Mouse (Mus musculus) midbrain, postnatal 0 days (tissue): Measurements from ENCODE around the gene Cntrl. TPM values are rescaled to one million over a fixed set of nuclear protein-coding genes. Genes with fewer than 3 reads are reported as not detected.

Experiments
- ATAC-seq: fragments of 200-750 bp; cut with Nextera tagmentation; 2 replicates; pipeline ENCODE4 v1.8.0; 2017; ENCODE audit warnings: moderate number of reproducible peaks, mild to moderate bottlenecking, moderate TSS enrichment, moderate library complexity; ENCODE audit not compliant: low FRiP score
- DNase-seq: peaks from one replicate; pipeline ENCODE4 v3.0.0-alpha.2; 2015; ENCODE audit warnings: low spot score
- H3K27ac ChIP-seq: fragments of 300-500 bp; sonication (generic); 2 replicates; pipeline ENCODE4 v1.5.1; 2014; ENCODE audit warnings: low read depth, mild to moderate bottlenecking, low read length, mixed read lengths
- H3K27me3 ChIP-seq: fragments of 300-500 bp; sonication (generic); 2 replicates; pipeline ENCODE4 v1.6.1; 2014; ENCODE audit warnings: low read length, control low read depth, mixed read lengths; ENCODE audit not compliant: insufficient read depth
- H3K36me3 ChIP-seq: fragments of 300-500 bp; sonication (generic); 2 replicates; pipeline ENCODE4 v1.6.1; 2014; ENCODE audit warnings: low read length, control low read depth, mixed read lengths; ENCODE audit not compliant: insufficient read depth
- H3K4me1 ChIP-seq: fragments of 300-500 bp; sonication (generic); 2 replicates; pipeline ENCODE4 v1.6.1; 2014; ENCODE audit warnings: mild to moderate bottlenecking, control low read depth, antibody characterized with exemption, low read length, mixed read lengths; ENCODE audit not compliant: insufficient read depth
- H3K4me2 ChIP-seq: fragments of 300-500 bp; sonication (generic); 2 replicates; pipeline ENCODE4 v1.6.1; 2014; ENCODE audit warnings: low read depth, mild to moderate bottlenecking, low read length, mixed read lengths; ENCODE audit not compliant: poor library complexity, severe bottlenecking
- H3K4me3 ChIP-seq: fragments of 300-500 bp; sonication (generic); 2 replicates; pipeline ENCODE4 v1.5.1; 2014; ENCODE audit warnings: low read depth, mild to moderate bottlenecking, low read length, moderate library complexity
- H3K9ac ChIP-seq: fragments of 300-500 bp; sonication (generic); replicated peaks from 2 replicates; pipeline ENCODE4 v1.6.1; 2014; ENCODE audit warnings: mild to moderate bottlenecking, low read length, moderate library complexity, mixed read lengths; ENCODE audit not compliant: poor library complexity, severe bottlenecking
- H3K9me3 ChIP-seq: fragments of 300-500 bp; sonication (generic); 2 replicates; pipeline ENCODE4 v1.6.1; 2016; ENCODE audit warnings: low read length, control low read depth
- CTCF ChIP-seq: IDR thresholded peaks from 2 replicates; pipeline ENCODE4 v1.5.1; 2016; ENCODE audit warnings: antibody characterized with exemption, mild to moderate bottlenecking
- WGBS: fragments of 180-500 bp; shearing (Covaris S2); extraction: QIAGEN DNeasy Blood & Tissue Kit; methylation state at CpG from one replicate; pipeline ENCODE4 v1.1.7; 2014; 5-methylcytosine and 5-hydroxymethylcytosine counted together
- polyA plus RNA-seq: library from polyadenylated mRNA; unstranded; fragments of >200 nt; fragmentation: Nextera tagmentation; extraction: Ambion mirVana; gene quantifications from 2 replicates; pipeline ENCODE4 v1.2.1, GENCODE M21; 2015
- total RNA-seq: library from RNA; depleted of rRNA; stranded (reverse); fragments of >200 nt; gene quantifications from 2 replicates; pipeline ENCODE4 v1.2.3, GENCODE M21; 2014; rRNA removed

Gene Cntrl
- total and polyA plus RNA-seq, 2 experiments from 2014 or later, result 7.0 to 8.2 TPM

DNA sequence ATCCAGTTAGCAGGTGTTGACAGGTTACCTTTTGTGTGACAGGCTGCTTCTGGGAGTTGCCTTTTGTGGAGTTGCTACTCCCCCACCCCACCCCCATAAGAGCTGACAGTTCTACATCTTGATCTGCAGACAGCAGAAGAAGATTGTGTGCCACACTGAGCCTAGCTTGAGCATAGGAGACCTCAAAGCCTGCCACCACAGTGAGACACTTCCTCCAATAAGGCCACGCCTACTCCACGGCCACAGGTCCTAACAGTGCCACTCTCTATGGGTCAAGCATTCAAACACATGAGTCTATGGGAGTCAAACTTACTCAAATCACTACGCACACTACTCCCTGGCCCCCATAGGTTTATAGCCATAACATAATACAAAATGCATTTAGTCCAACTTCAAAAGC lies 109.4 kb downstream of the Cntrl start:
- no peaks in the 10 kb centered on the region for H3K9me3 ChIP-seq
- WGBS, result 95% methylated on average over 3 of the region's 3 CpGs
- H3K27ac ChIP-seq, result no peak overlapping the region
- H3K4me1 ChIP-seq, result no peaks in the 10 kb centered on the region
- DNase-seq, result no peak
- TF ChIP-seq CTCF, result no peak
- no peak overlapping the region for H3K4me2 ChIP-seq
- H3K9ac ChIP-seq, result no peak overlapping the region
- no peak for ATAC-seq
- no peaks in the 10 kb centered on the region for H3K36me3 ChIP-seq
- no peak overlapping the region for H3K4me3 ChIP-seq
- H3K27me3 ChIP-seq, result no peaks in the 10 kb centered on the region

DNA sequence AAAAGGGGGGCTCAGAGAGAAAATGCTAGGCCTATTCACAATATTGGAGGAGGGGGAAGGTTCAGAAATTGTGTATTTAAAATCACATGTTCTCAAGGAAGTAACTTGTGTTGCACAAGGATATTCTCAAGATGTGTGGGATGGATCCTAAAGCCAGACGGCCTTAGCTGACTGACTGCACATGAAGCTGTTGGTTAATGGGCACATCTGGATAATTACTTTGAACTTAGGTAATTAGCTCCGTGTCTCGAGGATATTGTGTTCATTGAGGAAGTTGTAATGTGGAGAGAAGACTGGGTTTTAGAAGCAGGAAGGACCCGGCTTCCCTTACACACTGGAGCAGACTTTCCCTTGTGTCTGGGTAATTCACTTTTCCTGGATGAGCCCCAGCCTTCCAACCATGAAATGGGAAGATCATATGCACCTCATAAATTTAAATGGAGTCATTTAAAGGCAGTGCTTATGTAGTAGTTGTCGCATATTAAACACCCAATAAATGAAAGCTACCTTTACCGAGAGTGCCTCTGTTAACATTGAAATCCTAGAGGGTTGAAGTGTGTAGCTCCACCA lies 113.6 kb downstream of the Cntrl start:
- ATAC-seq, result no peak

GRCm38 (mm10) chr2:35224285-35224684 lies 115.0 kb downstream of the Cntrl start:
- H3K27ac ChIP-seq, result no peak overlapping the region
- H3K4me3 ChIP-seq, result no peak overlapping the region
- WGBS, result 92% methylated on average over 15 of the region's 15 CpGs
- no peak for ATAC-seq
- H3K4me2 ChIP-seq, result no peak overlapping the region
- TF ChIP-seq CTCF, result no peak
- H3K9me3 ChIP-seq, result no peaks in the 10 kb centered on the region
- no peaks in the 10 kb centered on the region for H3K4me1 ChIP-seq
- H3K9ac ChIP-seq, result no peak overlapping the region
- DNase-seq, result no peak
- no peaks in the 10 kb centered on the region for H3K27me3 ChIP-seq
- H3K36me3 ChIP-seq, result no peaks in the 10 kb centered on the region

More for the DNA sequence above, 113.6 kb downstream of the Cntrl start:
- H3K27ac ChIP-seq, result no peak overlapping the region
- H3K4me2 ChIP-seq, result no peak overlapping the region
- 73% methylated on average over 6 of the region's 6 CpGs for WGBS
- no peaks in the 10 kb centered on the region for H3K36me3 ChIP-seq
- no peak overlapping the region for H3K9ac ChIP-seq
- H3K9me3 ChIP-seq, result no peaks in the 10 kb centered on the region
- H3K4me1 ChIP-seq, result no peaks in the 10 kb centered on the region
- DNase-seq, result no peak
- no peak for TF ChIP-seq CTCF
- no peak overlapping the region for H3K4me3 ChIP-seq
- no peaks in the 10 kb centered on the region for H3K27me3 ChIP-seq

- TF ChIP-seq CTCF, result no peak
- no peak for DNase-seq
- ATAC-seq, result no peak
- Histone ChIP-seq H3K9me3 (no peaks in the 10 kb centered on the region), H3K27me3 (no peaks in the 10 kb centered on the region), H3K4me1 (no peaks in the 10 kb centered on the region), H3K27ac (no peak overlapping the region), H3K4me2 (no peak overlapping the region), H3K4me3 (no peak overlapping the region), H3K9ac (no peak overlapping the region), H3K36me3 (no peaks in the 10 kb centered on the region)
- WGBS, result 55% methylated on average over 4 of the region's 4 CpGs
Measured at GRCm38 (mm10) chr2:35228145-35228544, 118.9 kb downstream of the Cntrl start.

Other genes starting within 250 kb of the Cntrl start
- gene Cutal, start 235.1 kb upstream of the Cntrl start, total RNA-seq, result not detected in 2 replicates
- 0.56 and 0.72 TPM in 2 replicates for gene Cutal, start 235.1 kb upstream of the Cntrl start, polyA plus RNA-seq
- gene Psmd5, start 234.5 kb upstream of the Cntrl start, total RNA-seq, result 42.1 and 42.6 TPM in 2 replicates
- gene Psmd5, start 234.5 kb upstream of the Cntrl start, polyA plus RNA-seq, result 82.8 and 83.5 TPM in 2 replicates
- 2.1 and 2.5 TPM in 2 replicates for gene Phf19, start 195.5 kb upstream of the Cntrl start, total RNA-seq
- gene Phf19, start 195.5 kb upstream of the Cntrl start, polyA plus RNA-seq, result 1.3 and 1.8 TPM in 2 replicates
- 1.4 and 2.2 TPM in 2 replicates for gene Traf1, start 147.7 kb upstream of the Cntrl start, total RNA-seq
- gene Traf1, start 147.7 kb upstream of the Cntrl start, polyA plus RNA-seq, result 2.8 and 3.0 TPM in 2 replicates
- 0.76 TPM in 1 of 2 replicates, not detected in the other for gene Hc, start 48.1 kb upstream of the Cntrl start, total RNA-seq
- 0.31 and 0.66 TPM in 2 replicates for gene Hc, start 48.1 kb upstream of the Cntrl start, polyA plus RNA-seq
- gene AI182371, start 7.9 kb upstream of the Cntrl start, total RNA-seq, result 0.93 and 1.2 TPM in 2 replicates
- 0.19 TPM in 1 of 2 replicates, not detected in the other for gene AI182371, start 7.9 kb upstream of the Cntrl start, polyA plus RNA-seq
- gene Rab14, start 91.6 kb downstream of the Cntrl start, total RNA-seq, result 65.3 and 122 TPM in 2 replicates
- 458 and 504 TPM in 2 replicates for gene Rab14, start 91.6 kb downstream of the Cntrl start, polyA plus RNA-seq
- gene Gsn, start 146.9 kb downstream of the Cntrl start, total RNA-seq, result 23.4 and 39.1 TPM in 2 replicates
- 26.2 and 28.5 TPM in 2 replicates for gene Gsn, start 146.9 kb downstream of the Cntrl start, polyA plus RNA-seq
- 21.9 and 24.9 TPM in 2 replicates for gene Stom, start 227.5 kb downstream of the Cntrl start, total RNA-seq
- gene Stom, start 227.5 kb downstream of the Cntrl start, polyA plus RNA-seq, result 23.1 and 23.3 TPM in 2 replicates